Mouse (Mus musculus) lung, postnatal 0 days (tissue): ENCODE data around the gene Tcte1.

Experiments
- CTCF ChIP-seq: IDR thresholded peaks from 2 replicates; pipeline ENCODE4 v1.5.1; 2016; ENCODE audit warnings: antibody characterized with exemption, mild to moderate bottlenecking
- EP300 ChIP-seq: IDR thresholded peaks from 2 replicates; pipeline ENCODE4 v1.6.1; 2016; ENCODE audit warnings: antibody characterized with exemption, mild to moderate bottlenecking, control low read depth

- TF ChIP-seq CTCF (no peak), EP300 (no peak)
Measured at GRCm38 (mm10) chr17:45553065-45553464, 29.8 kb downstream of the Tcte1 start.
